Mouse (Mus musculus): Measurements from ENCODE around the gene Sox5. TPM values are rescaled to one million over a fixed set of nuclear protein-coding genes. Genes with fewer than 3 reads are reported as not detected.

Gene Sox5
- polyA plus RNA-seq, 1 experiment from 2014 or later: 4.2 TPM

DNA sequence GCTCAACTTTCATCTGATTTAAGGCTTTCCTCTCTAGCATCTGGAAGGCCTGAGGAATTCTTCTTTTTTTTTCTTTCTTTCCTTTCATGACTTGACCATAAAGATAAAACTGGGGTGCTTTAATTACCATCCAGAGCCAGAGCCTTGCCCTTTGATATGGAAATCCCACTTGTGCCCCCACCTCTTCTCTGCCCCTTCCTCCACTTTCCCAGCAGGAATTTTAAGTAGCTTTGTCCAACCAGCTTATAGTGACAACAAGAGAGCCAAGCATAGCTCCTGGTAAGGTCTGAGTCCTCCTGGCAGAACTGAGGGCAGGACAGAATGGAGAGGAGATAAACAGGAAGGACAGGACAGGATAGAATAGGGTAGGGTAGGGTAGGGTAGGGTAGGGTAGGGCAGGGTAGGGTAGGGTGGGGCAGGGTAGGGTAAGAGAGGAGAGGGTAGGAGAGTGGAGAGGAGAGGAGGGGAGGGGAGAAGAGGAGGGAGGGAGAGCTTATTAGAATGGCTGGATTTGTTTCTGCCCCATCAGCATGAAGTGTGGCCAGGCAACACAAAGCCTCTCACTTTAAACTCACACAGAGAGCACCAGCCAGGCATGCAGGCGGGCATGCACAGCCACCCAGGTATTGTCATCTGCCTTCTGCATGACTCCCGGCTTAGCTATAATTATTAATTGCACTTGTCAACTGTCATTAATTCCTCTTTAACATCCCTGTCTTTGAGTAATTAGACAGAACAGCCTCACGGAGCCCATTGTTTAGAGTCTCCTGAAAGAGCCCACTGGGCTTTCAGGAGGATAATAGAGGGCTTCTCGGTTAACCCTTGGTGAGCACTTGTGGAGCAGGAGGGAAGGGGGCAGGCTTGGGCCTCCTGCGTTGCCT lies 300.9 kb downstream of the Sox5 start:
- Histone ChIP-seq H3K27ac (replicated peaks) (no peak overlapping the region), H3K9ac (no peak overlapping the region), H3K4me3 (replicated peaks) (no peak overlapping the region), H3K4me1 (replicated peaks) (peaks cover 5% of the 10 kb centered on the region; the same call in 1 of the 2 replicates), H3K36me3 (replicated peaks) (no peaks in the 10 kb centered on the region), H3K9me3 (replicated peaks) (no peaks in the 10 kb centered on the region), H3K27me3 (no peaks in the 10 kb centered on the region), H3K4me2 (no peak overlapping the region)
- 52% methylated on average over 5 of the region's 5 CpGs for WGBS (ENCODE audit: insufficient replicate concordance)
- no peak for ATAC-seq (ENCODE audit: insufficient read depth)

DNA sequence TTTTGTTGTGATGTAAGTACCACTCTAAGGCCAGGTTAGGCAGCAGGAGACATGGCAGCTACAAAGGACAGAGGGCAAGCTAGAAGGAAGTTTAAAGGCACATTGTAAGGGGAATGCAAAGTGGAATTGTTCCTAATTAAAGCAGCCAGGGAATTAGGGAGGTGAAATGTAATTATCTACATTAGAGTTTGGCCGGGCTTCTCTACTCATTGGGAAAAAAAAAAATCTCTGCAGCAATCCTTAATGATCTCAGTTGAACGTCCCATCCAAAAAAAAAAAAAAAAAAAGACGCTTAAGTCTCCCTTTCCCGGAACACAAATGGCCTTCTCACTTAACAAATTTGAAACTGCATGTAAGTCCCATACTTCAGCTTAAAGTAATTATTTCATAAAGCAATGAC lies 301.9 kb downstream of the Sox5 start:
- H3K36me3 ChIP-seq (replicated peaks): no peaks in the 10 kb centered on the region
- H3K4me2 ChIP-seq: no peak overlapping the region
- H3K9ac ChIP-seq: no peak overlapping the region
- WGBS (ENCODE audit: insufficient replicate concordance): 68% methylated on average over 4 of the region's 4 CpGs
- H3K4me1 ChIP-seq (replicated peaks): peaks cover 5% of the 10 kb centered on the region; the same call in 1 of the 2 replicates
- no peak overlapping the region for H3K27ac ChIP-seq (replicated peaks)
- no peak overlapping the region for H3K4me3 ChIP-seq (replicated peaks)
- H3K27me3 ChIP-seq: no peaks in the 10 kb centered on the region
- ATAC-seq (ENCODE audit: insufficient read depth): no peak
- no peaks in the 10 kb centered on the region for H3K9me3 ChIP-seq (replicated peaks)

DNA sequence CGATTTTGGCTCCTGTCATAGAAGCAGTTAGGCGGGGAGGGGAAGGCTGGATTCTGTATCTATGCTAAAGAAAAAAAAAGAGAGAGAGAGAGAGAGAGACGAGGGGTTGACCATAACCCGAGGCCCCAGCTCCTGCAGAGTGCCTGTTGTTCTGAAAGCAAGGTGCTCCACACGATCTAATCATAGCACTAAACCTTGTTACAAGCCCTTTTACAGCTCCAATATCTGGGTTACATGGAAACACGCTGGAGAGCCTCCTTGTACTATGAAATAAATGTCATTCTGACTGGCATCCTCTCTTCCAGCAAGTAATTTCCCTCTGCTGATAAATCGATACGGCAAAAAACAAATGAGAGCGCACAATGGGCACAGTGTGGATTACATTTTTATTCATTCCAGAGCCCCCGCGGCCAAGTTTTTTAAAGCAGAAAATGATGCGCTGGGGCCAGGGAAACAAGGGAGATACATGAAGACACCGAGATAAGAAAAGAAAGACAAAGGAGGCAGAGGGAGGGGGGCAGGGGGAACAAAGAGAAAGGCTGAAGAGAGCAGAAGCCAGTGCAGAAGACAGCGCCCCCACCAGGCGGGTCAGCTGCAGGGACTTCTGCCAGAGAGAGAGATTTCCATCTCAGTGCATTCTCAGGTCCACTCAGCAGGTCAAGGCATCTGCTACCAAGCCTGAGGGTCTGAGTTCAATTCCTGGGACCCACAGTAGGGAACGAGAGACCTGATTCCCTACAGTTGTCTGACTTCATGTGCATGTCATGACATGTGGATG lies 304.3 kb downstream of the Sox5 start:
- H3K9ac ChIP-seq: no peak overlapping the region
- H3K4me2 ChIP-seq: no peak overlapping the region
- no peaks in the 10 kb centered on the region for H3K36me3 ChIP-seq (replicated peaks)
- ATAC-seq (ENCODE audit: insufficient read depth): no peak
- H3K27ac ChIP-seq (replicated peaks): no peak overlapping the region
- WGBS (ENCODE audit: insufficient replicate concordance): 66% methylated on average over 16 of the region's 16 CpGs
- H3K4me1 ChIP-seq (replicated peaks): no peaks in the 10 kb centered on the region
- no peaks in the 10 kb centered on the region for H3K9me3 ChIP-seq (replicated peaks)
- H3K27me3 ChIP-seq: no peaks in the 10 kb centered on the region
- no peak overlapping the region for H3K4me3 ChIP-seq (replicated peaks)

DNA sequence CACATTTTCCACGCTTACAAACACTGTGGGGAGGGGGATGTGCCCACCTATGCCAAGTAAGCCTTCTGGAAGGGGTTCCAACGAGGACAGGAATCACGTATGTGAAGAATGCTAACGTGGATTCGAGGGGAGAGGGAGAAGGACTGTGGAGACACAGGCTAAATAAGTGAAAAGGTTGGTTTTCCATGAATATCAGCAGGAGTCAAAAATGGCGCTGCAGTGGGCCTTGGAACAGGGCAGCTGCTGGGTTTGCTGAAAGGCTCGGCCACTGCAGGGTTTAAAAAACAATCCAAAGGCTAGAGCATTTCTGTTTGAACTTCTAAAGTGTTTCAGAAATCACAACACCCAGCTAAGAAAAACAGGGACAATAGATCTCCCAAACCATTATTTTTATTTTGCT lies 308.3 kb downstream of the Sox5 start:
- Histone ChIP-seq H3K9me3 (replicated peaks) (no peaks in the 10 kb centered on the region), H3K9ac (no peak overlapping the region), H3K4me3 (replicated peaks) (no peak overlapping the region), H3K4me2 (no peak overlapping the region), H3K27ac (replicated peaks) (no peak overlapping the region), H3K36me3 (replicated peaks) (no peaks in the 10 kb centered on the region), H3K27me3 (no peaks in the 10 kb centered on the region), H3K4me1 (replicated peaks) (no peaks in the 10 kb centered on the region)
- ATAC-seq (ENCODE audit: insufficient read depth): no peak
- 68% methylated on average over 7 of the region's 7 CpGs for WGBS (ENCODE audit: insufficient replicate concordance)

DNA sequence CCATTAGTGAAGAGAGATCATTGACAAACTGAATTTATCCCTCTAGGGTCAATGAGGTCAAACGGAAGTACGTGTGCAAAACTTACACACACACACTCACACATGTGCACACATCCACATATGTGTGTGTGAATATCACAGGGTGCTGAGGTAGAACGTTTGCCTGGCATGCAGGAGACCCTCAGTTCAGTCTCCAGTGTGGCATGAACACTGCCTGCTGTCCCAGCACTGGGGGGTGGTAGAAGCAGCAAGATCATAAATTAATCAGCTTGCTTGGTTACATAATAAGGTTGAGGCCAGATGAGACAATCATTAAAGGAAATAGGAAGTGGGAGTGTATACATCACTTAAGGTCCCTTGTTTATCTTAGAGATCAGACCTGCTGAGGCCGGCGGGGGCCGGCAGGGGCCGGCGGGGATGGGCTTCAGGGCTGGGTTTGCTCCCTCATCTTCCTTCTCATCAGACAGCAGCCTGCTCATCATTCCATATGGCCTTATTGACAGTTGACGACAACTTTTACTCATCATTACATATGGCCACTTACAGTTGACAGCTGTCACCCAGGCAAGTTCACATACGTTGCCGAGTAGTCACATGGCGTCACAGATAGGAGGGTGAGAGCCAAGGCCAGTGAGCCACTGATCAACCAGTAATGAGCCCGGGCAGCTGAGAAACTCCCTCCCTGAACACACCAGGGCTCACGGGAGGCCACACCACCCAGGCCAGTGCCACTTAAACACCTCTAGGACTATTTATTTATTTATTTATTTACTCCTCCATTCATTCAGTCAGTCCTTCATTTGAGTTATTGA lies 309.5 kb downstream of the Sox5 start:
- Histone ChIP-seq H3K4me1 (replicated peaks) (no peaks in the 10 kb centered on the region), H3K4me3 (replicated peaks) (no peak overlapping the region), H3K36me3 (replicated peaks) (no peaks in the 10 kb centered on the region), H3K27ac (replicated peaks) (no peak overlapping the region), H3K4me2 (no peak overlapping the region), H3K27me3 (no peaks in the 10 kb centered on the region), H3K9ac (no peak overlapping the region), H3K9me3 (replicated peaks) (no peaks in the 10 kb centered on the region)
- WGBS (ENCODE audit: insufficient replicate concordance): 56% methylated on average over 14 of the region's 14 CpGs
- ATAC-seq (ENCODE audit: insufficient read depth): no peak

DNA sequence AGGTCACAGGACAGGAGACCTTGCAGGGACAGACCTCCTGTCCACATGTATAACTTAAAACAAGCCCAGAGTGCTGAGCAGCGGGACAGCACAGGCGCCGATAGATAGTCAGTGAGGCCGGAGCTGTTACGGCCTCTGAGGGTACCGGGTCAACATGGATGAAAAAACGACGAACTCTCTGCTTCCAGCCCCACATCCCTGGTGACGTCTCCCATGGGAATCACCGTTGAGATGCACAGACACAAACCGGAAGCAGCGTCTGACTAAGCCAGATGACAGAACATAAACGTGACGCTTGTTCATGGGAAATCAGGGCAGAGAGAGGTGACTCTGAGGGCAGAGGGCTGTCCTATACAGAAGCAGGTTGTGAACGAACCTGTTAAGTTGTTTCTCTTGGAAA lies 315.1 kb downstream of the Sox5 start:
- H3K4me2 ChIP-seq: no peak overlapping the region
- H3K4me3 ChIP-seq (replicated peaks): no peak overlapping the region
- H3K27ac ChIP-seq (replicated peaks): no peak overlapping the region
- no peak overlapping the region for H3K9ac ChIP-seq
- H3K27me3 ChIP-seq: no peaks in the 10 kb centered on the region
- H3K36me3 ChIP-seq (replicated peaks): no peaks in the 10 kb centered on the region
- H3K4me1 ChIP-seq (replicated peaks): no peaks in the 10 kb centered on the region
- no peak for ATAC-seq (ENCODE audit: insufficient read depth)
- no peaks in the 10 kb centered on the region for H3K9me3 ChIP-seq (replicated peaks)
- WGBS (ENCODE audit: insufficient replicate concordance): 67% methylated on average over 15 of the region's 15 CpGs

DNA sequence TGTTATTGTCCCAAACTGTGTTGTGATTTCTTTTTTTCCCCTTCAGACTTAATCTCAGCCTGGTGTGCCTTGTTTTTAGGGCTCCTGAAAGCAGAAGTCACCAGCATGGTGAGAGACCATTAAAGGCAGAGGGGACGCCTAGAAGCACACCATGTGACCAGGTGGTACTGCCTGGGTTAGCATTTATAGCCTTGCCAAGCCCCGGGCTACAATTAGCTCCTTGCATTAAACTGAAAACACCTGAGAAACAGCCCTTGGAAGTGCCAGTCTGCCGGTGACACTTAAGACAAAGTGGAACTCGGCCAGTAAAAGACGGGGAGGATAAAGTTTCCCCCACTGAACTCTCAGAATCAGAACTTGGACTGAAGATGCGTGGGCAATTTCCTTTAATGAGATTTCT lies 318.1 kb downstream of the Sox5 start:
- H3K27me3 ChIP-seq: no peaks in the 10 kb centered on the region
- no peaks in the 10 kb centered on the region for H3K4me1 ChIP-seq (replicated peaks)
- no peak overlapping the region for H3K4me2 ChIP-seq
- WGBS (ENCODE audit: insufficient replicate concordance): 62% methylated on average over 6 of the region's 6 CpGs
- H3K9me3 ChIP-seq (replicated peaks): no peaks in the 10 kb centered on the region
- ATAC-seq (ENCODE audit: insufficient read depth): no peak
- H3K4me3 ChIP-seq (replicated peaks): no peak overlapping the region
- no peak overlapping the region for H3K27ac ChIP-seq (replicated peaks)
- H3K9ac ChIP-seq: no peak overlapping the region
- H3K36me3 ChIP-seq (replicated peaks): no peaks in the 10 kb centered on the region

DNA sequence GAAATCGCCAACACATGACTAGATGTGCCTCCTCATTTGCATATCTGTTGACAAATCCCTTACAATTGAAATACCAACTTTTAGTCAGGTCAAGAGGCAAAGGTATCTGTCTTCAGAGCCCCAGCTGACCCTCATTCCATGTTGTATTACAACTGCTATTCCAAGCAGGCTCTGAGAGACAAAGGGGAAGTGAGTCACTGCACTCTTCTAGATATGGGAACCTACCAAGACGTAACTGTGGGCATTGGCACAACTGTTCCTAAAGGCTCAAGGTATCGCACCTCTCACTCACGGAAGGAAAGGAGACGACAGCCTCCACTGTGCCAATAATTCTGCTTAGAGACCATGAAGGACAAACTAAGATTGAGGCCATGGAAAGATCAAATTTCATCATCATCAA lies 318.5 kb downstream of the Sox5 start:
- no peaks in the 10 kb centered on the region for H3K36me3 ChIP-seq (replicated peaks)
- no peaks in the 10 kb centered on the region for H3K4me1 ChIP-seq (replicated peaks)
- ATAC-seq (ENCODE audit: insufficient read depth): no peak
- 62% methylated on average over 5 of the region's 5 CpGs for whole genome bisulfite sequencing (ENCODE audit: insufficient replicate concordance)
- H3K27me3 ChIP-seq: no peaks in the 10 kb centered on the region
- H3K4me2 ChIP-seq: no peak overlapping the region
- H3K27ac ChIP-seq (replicated peaks): no peak overlapping the region
- H3K9me3 ChIP-seq (replicated peaks): no peaks in the 10 kb centered on the region
- H3K9ac ChIP-seq: no peak overlapping the region
- H3K4me3 ChIP-seq (replicated peaks): no peak overlapping the region

DNA sequence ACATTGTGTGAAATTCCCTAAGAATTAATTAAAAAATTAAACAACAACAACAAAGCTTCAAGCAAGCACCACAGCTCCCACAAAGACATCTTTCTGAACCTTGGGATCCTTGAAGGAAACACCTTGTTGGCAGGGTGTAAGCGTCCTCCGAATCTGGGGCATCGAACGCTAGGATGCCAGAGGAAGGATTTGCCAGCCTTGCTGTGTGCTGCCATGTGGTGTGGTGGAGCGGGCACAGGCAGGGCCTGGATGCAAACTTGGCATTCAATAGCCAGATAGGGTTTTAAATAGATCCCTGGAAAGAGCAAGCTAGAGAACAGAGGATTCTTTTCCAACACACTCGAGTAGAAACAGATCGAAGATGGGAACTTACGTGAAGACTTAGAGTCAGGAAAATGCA lies 322.3 kb downstream of the Sox5 start:
- Histone ChIP-seq H3K4me2 (no peak overlapping the region), H3K9me3 (replicated peaks) (no peaks in the 10 kb centered on the region), H3K27me3 (no peaks in the 10 kb centered on the region), H3K9ac (no peak overlapping the region), H3K36me3 (replicated peaks) (no peaks in the 10 kb centered on the region), H3K27ac (replicated peaks) (no peak overlapping the region), H3K4me3 (replicated peaks) (no peak overlapping the region), H3K4me1 (replicated peaks) (no peaks in the 10 kb centered on the region)
- ATAC-seq (ENCODE audit: insufficient read depth): no peak
- WGBS (ENCODE audit: insufficient replicate concordance): 87% methylated on average over 8 of the region's 8 CpGs

DNA sequence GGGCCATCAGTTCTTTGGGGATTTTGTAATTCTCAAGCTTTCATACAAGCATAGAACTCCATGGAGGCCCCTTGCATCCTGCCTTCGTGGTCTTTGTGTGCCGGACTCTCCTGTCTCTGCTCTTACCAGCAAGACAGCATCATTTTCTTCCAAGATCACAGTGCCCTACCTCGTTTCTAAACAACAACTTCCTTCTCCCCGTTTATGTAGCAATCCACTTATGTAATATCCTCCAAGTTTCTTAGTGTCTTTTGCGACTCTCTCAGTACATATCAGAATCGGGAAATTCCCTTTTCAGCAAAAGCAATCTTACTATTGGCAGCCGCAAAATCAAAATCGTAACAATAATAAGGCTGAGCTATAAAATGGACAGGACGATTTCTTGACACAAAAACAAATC lies 324.3 kb downstream of the Sox5 start:
- ATAC-seq (ENCODE audit: insufficient read depth): no peak

More for the DNA sequence above, 324.3 kb downstream of the Sox5 start:
- Histone ChIP-seq H3K4me1 (replicated peaks) (no peaks in the 10 kb centered on the region), H3K27ac (replicated peaks) (no peak overlapping the region), H3K9ac (no peak overlapping the region), H3K4me3 (replicated peaks) (no peak overlapping the region), H3K36me3 (replicated peaks) (no peaks in the 10 kb centered on the region), H3K4me2 (no peak overlapping the region), H3K27me3 (no peaks in the 10 kb centered on the region), H3K9me3 (replicated peaks) (no peaks in the 10 kb centered on the region)
- 59% methylated on average over 9 of the region's 9 CpGs for WGBS (ENCODE audit: insufficient replicate concordance)

Data from liver, embryonic 15.5 days (tissue).